Mouse (Mus musculus): ENCODE results near the gene Matn4. TPM values are rescaled to one million over a fixed set of nuclear protein-coding genes. Genes with fewer than 3 reads are reported as not detected.

Gene Matn4
- polyA plus RNA-seq, 1 experiment, result 0.01 TPM

- TF ChIP-seq CTCF (IDR thresholded peaks at IDR 0.05; ENCODE audit: control insufficient read depth, insufficient read depth, insufficient read length), result no peak
- TF ChIP-seq MYOG (IDR thresholded peaks at IDR 0.05; ENCODE audit: control insufficient read depth, extremely low read depth, insufficient read length), result no peak
- TF ChIP-seq MAX (IDR thresholded peaks at IDR 0.05), result no peak
- TF ChIP-seq MYOD1 (IDR thresholded peaks at IDR 0.05; ENCODE audit: control insufficient read depth, insufficient read length, low read depth), result no peak
- no peak for TF ChIP-seq FOSL1 (IDR thresholded peaks at IDR 0.05; ENCODE audit: insufficient read depth, low read length, poor library complexity, severe bottlenecking)
- TF ChIP-seq USF1 (IDR thresholded peaks at IDR 0.05; ENCODE audit: low read depth), result no peak
- no peak for TF ChIP-seq CEBPB (IDR thresholded peaks at IDR 0.05; ENCODE audit: low read depth)
- peaks cover 77% of the 10 kb centered on the region for H3K79me3 ChIP-seq (ENCODE audit: low read depth)
- H3K27me3 ChIP-seq (ENCODE audit: control insufficient read depth, insufficient read depth, insufficient read length), result no peaks in the 10 kb centered on the region
- H3K79me2 ChIP-seq (ENCODE audit: control insufficient read depth, insufficient read depth), result peaks cover 94% of the 10 kb centered on the region
- no peak overlapping the region for H3ac ChIP-seq (ENCODE audit: control insufficient read depth, insufficient read length, low read depth)
- H3K36me3 ChIP-seq (ENCODE audit: control insufficient read depth, insufficient read depth), result peaks cover 15% of the 10 kb centered on the region
- no peak overlapping the region for H3K4me3 ChIP-seq (ENCODE audit: insufficient read depth, poor library complexity, severe bottlenecking)
Observed at GRCm38 (mm10) chr2:164436215-164436913, 31.4 kb upstream of the Matn4 start.

DNA sequence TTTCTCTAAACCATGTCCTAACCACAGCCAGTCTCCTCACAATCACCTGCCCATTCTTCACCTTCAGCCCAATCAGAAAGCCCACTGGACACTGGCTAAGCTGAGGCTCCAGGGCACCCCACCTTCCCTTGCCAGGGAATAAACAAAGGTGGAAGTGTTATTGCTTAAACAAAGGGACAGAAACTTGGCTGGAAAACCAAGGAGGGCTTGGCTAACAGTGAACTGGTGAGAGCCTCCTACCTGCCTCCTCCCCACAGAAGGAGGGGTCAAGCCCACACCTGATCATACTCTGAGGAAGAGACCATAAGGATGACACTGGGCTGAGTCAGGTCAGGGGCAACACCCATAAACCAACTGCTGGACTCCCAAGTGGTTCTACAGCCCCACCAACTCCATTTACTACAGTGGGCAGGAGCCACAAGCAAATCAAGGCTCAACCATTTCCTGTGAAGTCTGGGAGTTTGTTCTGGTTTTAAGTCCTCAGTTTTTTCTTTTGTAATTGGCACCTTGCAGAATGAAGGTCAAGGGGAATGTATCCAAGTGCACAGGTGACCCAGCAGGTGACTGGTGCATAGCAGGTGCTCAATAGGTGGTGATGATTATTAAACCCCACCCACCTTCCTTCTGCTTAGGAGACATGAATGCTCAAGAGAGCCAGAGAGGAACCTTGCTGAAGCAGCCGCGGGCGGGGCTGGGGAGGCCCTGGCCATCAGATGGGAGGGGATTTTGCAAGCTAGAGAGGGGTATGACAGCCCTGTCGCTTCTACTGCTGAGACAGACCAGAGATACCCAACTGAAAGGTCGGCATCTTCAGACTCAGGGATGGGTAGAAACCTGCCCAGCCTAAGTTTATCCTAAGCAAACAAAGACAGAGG lies 30.5 kb upstream of the Matn4 start:
- Histone ChIP-seq H3K4me3 (ENCODE audit: insufficient read depth, poor library complexity, severe bottlenecking) (no peak overlapping the region), H3K79me3 (ENCODE audit: low read depth) (peaks cover 78% of the 10 kb centered on the region), H3K36me3 (ENCODE audit: control insufficient read depth, insufficient read depth) (peaks cover 21% of the 10 kb centered on the region), H3K27me3 (ENCODE audit: control insufficient read depth, insufficient read depth, insufficient read length) (no peaks in the 10 kb centered on the region), H3ac (ENCODE audit: control insufficient read depth, insufficient read length, low read depth) (no peak overlapping the region), H3K79me2 (ENCODE audit: control insufficient read depth, insufficient read depth) (peaks cover 94% of the 10 kb centered on the region)
- TF ChIP-seq FOSL1 (IDR thresholded peaks at IDR 0.05; ENCODE audit: insufficient read depth, low read length, poor library complexity, severe bottlenecking) (no peak), MYOG (IDR thresholded peaks at IDR 0.05; ENCODE audit: control insufficient read depth, extremely low read depth, insufficient read length) (no peak), CEBPB (IDR thresholded peaks at IDR 0.05; ENCODE audit: low read depth) (no peak), USF1 (IDR thresholded peaks at IDR 0.05; ENCODE audit: low read depth) (no peak), CTCF (IDR thresholded peaks at IDR 0.05; ENCODE audit: control insufficient read depth, insufficient read depth, insufficient read length) (no peak), MAX (IDR thresholded peaks at IDR 0.05) (no peak), MYOD1 (IDR thresholded peaks at IDR 0.05; ENCODE audit: control insufficient read depth, insufficient read length, low read depth) (no peak)

DNA sequence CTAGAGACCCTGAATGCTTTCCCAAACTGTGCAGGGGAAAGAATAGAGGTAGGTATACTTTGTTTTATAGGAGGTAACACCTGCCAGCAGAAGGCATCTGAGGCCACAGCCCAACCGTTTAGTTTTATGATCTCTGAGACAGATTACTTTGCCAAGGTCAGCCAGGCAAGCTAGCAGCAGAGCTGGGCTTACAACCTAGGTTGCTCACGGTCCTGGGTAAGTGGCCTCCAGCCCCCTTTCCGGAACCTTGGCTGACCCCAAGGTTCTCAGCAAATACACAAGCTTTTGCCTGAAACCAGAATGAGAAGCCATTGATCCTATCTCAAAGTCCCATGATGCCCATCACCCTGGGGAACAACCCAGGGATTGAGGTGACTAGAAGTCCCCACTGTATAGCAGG lies 29.7 kb upstream of the Matn4 start:
- no peak for TF ChIP-seq FOSL1 (IDR thresholded peaks at IDR 0.05; ENCODE audit: insufficient read depth, low read length, poor library complexity, severe bottlenecking)
- Histone ChIP-seq H3K79me3 (ENCODE audit: low read depth) (peaks cover 75% of the 10 kb centered on the region), H3K27me3 (ENCODE audit: control insufficient read depth, insufficient read depth, insufficient read length) (no peaks in the 10 kb centered on the region), H3ac (ENCODE audit: control insufficient read depth, insufficient read length, low read depth) (no peak overlapping the region), H3K4me3 (ENCODE audit: insufficient read depth, poor library complexity, severe bottlenecking) (no peak overlapping the region), H3K79me2 (ENCODE audit: control insufficient read depth, insufficient read depth) (peaks cover 94% of the 10 kb centered on the region), H3K36me3 (ENCODE audit: control insufficient read depth, insufficient read depth) (peaks cover 27% of the 10 kb centered on the region)

GRCm38 (mm10) chr2:164433278-164433895 lies 28.4 kb upstream of the Matn4 start:
- H3ac ChIP-seq (ENCODE audit: control insufficient read depth, insufficient read length, low read depth), result peak overlapping the region; percentile 12
- no peaks in the 10 kb centered on the region for H3K27me3 ChIP-seq (ENCODE audit: control insufficient read depth, insufficient read depth, insufficient read length)
- no peak overlapping the region for H3K4me3 ChIP-seq (ENCODE audit: insufficient read depth, poor library complexity, severe bottlenecking)
- peaks cover 40% of the 10 kb centered on the region for H3K36me3 ChIP-seq (ENCODE audit: control insufficient read depth, insufficient read depth)
- H3K79me2 ChIP-seq (ENCODE audit: control insufficient read depth, insufficient read depth), result peaks cover 94% of the 10 kb centered on the region
- peaks cover 70% of the 10 kb centered on the region for H3K79me3 ChIP-seq (ENCODE audit: low read depth)
- TF ChIP-seq MYOG (IDR thresholded peaks at IDR 0.05; ENCODE audit: control insufficient read depth, extremely low read depth, insufficient read length) (no peak), USF1 (IDR thresholded peaks at IDR 0.05; ENCODE audit: low read depth) (peak; percentile 29)

DNA sequence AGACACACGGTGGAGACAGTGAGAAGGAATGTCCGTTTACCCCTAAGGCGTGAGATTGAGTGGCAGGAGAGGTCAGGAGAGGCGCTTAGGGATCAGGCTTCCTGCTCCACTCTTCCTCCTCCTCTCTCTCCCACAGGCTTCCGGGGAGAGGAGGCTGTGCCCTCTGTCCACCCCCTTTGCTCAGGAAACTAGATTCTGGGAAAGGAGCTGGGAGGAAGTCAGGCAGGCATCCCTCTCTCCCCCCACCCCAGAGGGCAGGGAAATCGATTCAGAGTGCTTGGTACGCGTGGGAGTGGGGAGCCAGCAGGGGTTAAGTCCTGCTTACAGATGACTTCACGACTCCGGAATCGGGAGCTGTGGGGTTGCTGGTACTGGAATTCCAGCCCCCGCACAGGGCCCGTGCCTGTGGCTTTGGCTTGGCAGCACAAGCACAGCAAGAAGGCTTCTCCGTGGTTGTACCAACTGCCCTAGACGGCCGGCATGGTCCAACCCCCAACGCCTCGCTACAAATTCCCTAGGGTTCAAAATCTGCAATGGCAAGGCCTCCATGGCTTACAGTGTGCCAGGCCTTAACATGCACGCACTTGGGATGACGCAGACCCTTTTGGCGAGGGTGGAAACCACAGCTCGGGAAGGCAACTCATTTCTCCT lies 27.7 kb upstream of the Matn4 start:
- peaks cover 63% of the 10 kb centered on the region for H3K79me3 ChIP-seq (ENCODE audit: low read depth)
- H3K4me3 ChIP-seq (ENCODE audit: insufficient read depth, poor library complexity, severe bottlenecking), result no peak overlapping the region
- TF ChIP-seq USF1 (IDR thresholded peaks at IDR 0.05; ENCODE audit: low read depth) (no peak), FOSL1 (IDR thresholded peaks at IDR 0.05; ENCODE audit: insufficient read depth, low read length, poor library complexity, severe bottlenecking) (peak; percentile 5), CEBPB (IDR thresholded peaks at IDR 0.05; ENCODE audit: low read depth) (no peak), MAX (IDR thresholded peaks at IDR 0.05) (peak; percentile 77), CTCF (IDR thresholded peaks at IDR 0.05; ENCODE audit: control insufficient read depth, insufficient read depth, insufficient read length) (no peak), MYOD1 (IDR thresholded peaks at IDR 0.05; ENCODE audit: control insufficient read depth, insufficient read length, low read depth) (no peak)
- H3K36me3 ChIP-seq (ENCODE audit: control insufficient read depth, insufficient read depth), result peaks cover 47% of the 10 kb centered on the region
- H3ac ChIP-seq (ENCODE audit: control insufficient read depth, insufficient read length, low read depth), result peak overlapping the region; percentile 40
- H3K79me2 ChIP-seq (ENCODE audit: control insufficient read depth, insufficient read depth), result peaks cover 94% of the 10 kb centered on the region
- no peaks in the 10 kb centered on the region for H3K27me3 ChIP-seq (ENCODE audit: control insufficient read depth, insufficient read depth, insufficient read length)

Data from C2C12 (cell line).